9 mouse cellular contexts compared by ENCODE assay signal in genomic region chr19:8710057-8710456, GRCm38 (mm10). TPM values are rescaled to one million over a fixed set of nuclear protein-coding genes. Genes with fewer than 3 reads are reported as not detected.
DNase-seq lines count a peak whose midpoint lies in the region; ATAC-seq and TF ChIP-seq lines count a peak whose summit lies in the region.
"Had no signal": no experiment of that assay in that cellular context is flagged by ENCODE, and none has a peak within 500 bp of the region (broad histone marks: within the 10 kb centered on the region; RNA-seq: fewer than 3 reads in every experiment).

No protein-coding gene starts in this region.

- no peak overlapping the region for H3K9ac ChIP-seq in forebrain, postnatal 0 days
- H3K9ac ChIP-seq in forebrain, embryonic 12.5 days, result no peak overlapping the region
- H3K9ac ChIP-seq in midbrain, embryonic 14.5 days (replicated peaks; ENCODE audit: low read length), result no peak overlapping the region
- no peak overlapping the region for H3K9ac ChIP-seq in intestine, postnatal 0 days (ENCODE audit: low read depth, low read length)
- H3K9ac ChIP-seq in stomach, embryonic 15.5 days, result no peak overlapping the region

- H3K27ac ChIP-seq in forebrain, postnatal 0 days (ENCODE audit: low read depth, low read length), result no peak overlapping the region
- no peak overlapping the region for H3K27ac ChIP-seq in forebrain, embryonic 12.5 days
- H3K27ac ChIP-seq in midbrain, embryonic 14.5 days (replicated peaks; ENCODE audit: low read depth, low read length), result no peak overlapping the region
- no peak overlapping the region for H3K27ac ChIP-seq in midbrain, embryonic 10.5 days (replicated peaks)
- no peak overlapping the region; the same call in 1 of the 2 replicates for H3K27ac ChIP-seq in intestine, postnatal 0 days (ENCODE audit: low read depth, low read length)
- peak overlapping the region; percentile 48; the same call in 1 of the 2 replicates for H3K27ac ChIP-seq in stomach, embryonic 15.5 days

- H3K4me1 ChIP-seq in forebrain, postnatal 0 days (ENCODE audit: insufficient read depth), result peaks cover 13% of the 10 kb centered on the region
- H3K4me1 ChIP-seq in forebrain, embryonic 12.5 days, result peaks cover 27% of the 10 kb centered on the region
- H3K4me1 ChIP-seq in midbrain, embryonic 14.5 days (ENCODE audit: control insufficient read depth, insufficient read depth, low read length), result peaks cover 23% of the 10 kb centered on the region
- peaks cover 31% of the 10 kb centered on the region for H3K4me1 ChIP-seq in midbrain, embryonic 10.5 days
- no peaks in the 10 kb centered on the region for H3K4me1 ChIP-seq in intestine, postnatal 0 days (replicated peaks; ENCODE audit: control insufficient read depth, insufficient read depth, low read length)
- peaks cover 19% of the 10 kb centered on the region for H3K4me1 ChIP-seq in stomach, embryonic 15.5 days

- peaks cover 50% of the 10 kb centered on the region for H3K36me3 ChIP-seq in forebrain, postnatal 0 days (ENCODE audit: insufficient read depth)
- H3K36me3 ChIP-seq in forebrain, embryonic 12.5 days (replicated peaks), result peaks cover 51% of the 10 kb centered on the region
- H3K36me3 ChIP-seq in midbrain, embryonic 14.5 days (ENCODE audit: control insufficient read depth, insufficient read depth, low read length), result peaks cover 46% of the 10 kb centered on the region
- H3K36me3 ChIP-seq in midbrain, embryonic 10.5 days, result peaks cover 61% of the 10 kb centered on the region
- peaks cover 48% of the 10 kb centered on the region for H3K36me3 ChIP-seq in intestine, postnatal 0 days (ENCODE audit: control insufficient read depth, insufficient read depth)
- peaks cover 32% of the 10 kb centered on the region for H3K36me3 ChIP-seq in stomach, embryonic 15.5 days

- H3K9me3 ChIP-seq in forebrain, postnatal 0 days (ENCODE audit: low read length), result no peaks in the 10 kb centered on the region
- H3K9me3 ChIP-seq in forebrain, embryonic 12.5 days, result no peaks in the 10 kb centered on the region
- no peaks in the 10 kb centered on the region for H3K9me3 ChIP-seq in midbrain, embryonic 14.5 days (ENCODE audit: control insufficient read depth, low read length)
- no peaks in the 10 kb centered on the region for H3K9me3 ChIP-seq in midbrain, embryonic 10.5 days (replicated peaks)
- H3K9me3 ChIP-seq in intestine, postnatal 0 days (ENCODE audit: control insufficient read depth), result no peaks in the 10 kb centered on the region
- no peaks in the 10 kb centered on the region for H3K9me3 ChIP-seq in stomach, embryonic 15.5 days

- H3K27me3 ChIP-seq in forebrain, postnatal 0 days (ENCODE audit: insufficient read depth, low read length), result no peaks in the 10 kb centered on the region
- H3K27me3 ChIP-seq in forebrain, embryonic 12.5 days, result no peaks in the 10 kb centered on the region
- H3K27me3 ChIP-seq in midbrain, embryonic 14.5 days (ENCODE audit: control insufficient read depth, insufficient read depth, low read length), result no peaks in the 10 kb centered on the region
- H3K27me3 ChIP-seq in midbrain, embryonic 10.5 days (ENCODE audit: low read depth, poor library complexity, severe bottlenecking), result no peaks in the 10 kb centered on the region
- H3K27me3 ChIP-seq in intestine, postnatal 0 days (replicated peaks; ENCODE audit: control insufficient read depth, insufficient read depth, low read length), result no peaks in the 10 kb centered on the region
- H3K27me3 ChIP-seq in stomach, embryonic 15.5 days (replicated peaks), result no peaks in the 10 kb centered on the region

- DNase-seq in forebrain, postnatal 0 days, result peak; percentile 47
- peak; percentile 54 for DNase-seq in midbrain, embryonic 14.5 days
- DNase-seq in midbrain, embryonic 10.5 days (ENCODE audit: low spot score), result no peak
- DNase-seq in kidney, postnatal 14 days, result no peak
- DNase-seq in kidney, adult 11 months, result no peak
- DNase-seq: kidney, adult 2 months had no signal

- no peak overlapping the region for H3K4me3 ChIP-seq in forebrain, postnatal 0 days (ENCODE audit: low read depth, low read length)
- H3K4me3 ChIP-seq in forebrain, embryonic 12.5 days (replicated peaks), result no peak overlapping the region
- H3K4me3 ChIP-seq in midbrain, embryonic 14.5 days (replicated peaks; ENCODE audit: low read depth, low read length), result no peak overlapping the region
- no peak overlapping the region for H3K4me3 ChIP-seq in midbrain, embryonic 10.5 days
- H3K4me3 ChIP-seq in intestine, postnatal 0 days (ENCODE audit: low read depth, low read length), result no peak overlapping the region; the same call in 1 of the 2 replicates
- no peak overlapping the region for H3K4me3 ChIP-seq in stomach, embryonic 15.5 days (replicated peaks)

- no peak for ATAC-seq in forebrain, postnatal 0 days
- no peak for ATAC-seq in forebrain, embryonic 12.5 days (ENCODE audit: low FRiP score)
- no peak for ATAC-seq in midbrain, embryonic 14.5 days (ENCODE audit: low FRiP score, low TSS enrichment)
- no peak for ATAC-seq in intestine, postnatal 0 days
- ATAC-seq in stomach, embryonic 15.5 days (ENCODE audit: insufficient read depth, low FRiP score, low read depth), result no peak

- H3K4me2 ChIP-seq in forebrain, postnatal 0 days (ENCODE audit: low read depth), result no peak overlapping the region
- H3K4me2 ChIP-seq in forebrain, embryonic 12.5 days, result no peak overlapping the region
- H3K4me2 ChIP-seq in midbrain, embryonic 14.5 days (ENCODE audit: low read length), result no peak overlapping the region
- peak overlapping the region; percentile 69 for H3K4me2 ChIP-seq in intestine, postnatal 0 days (replicated peaks; ENCODE audit: low read depth)
- H3K4me2 ChIP-seq in stomach, embryonic 15.5 days, result no peak overlapping the region

- TF ChIP-seq CTCF in forebrain, postnatal 0 days (IDR thresholded peaks at IDR 0.05; ENCODE audit: low read depth), result no peak
- TF ChIP-seq CTCF in intestine, postnatal 0 days (IDR thresholded peaks at IDR 0.05; ENCODE audit: low read depth), result no peak

- 66% methylated on average over 2 of the region's 2 CpGs for WGBS in forebrain, postnatal 0 days
- 97% methylated on average over 2 of the region's 2 CpGs for WGBS in forebrain, embryonic 12.5 days
- 93% methylated on average over 2 of the region's 2 CpGs for WGBS in midbrain, embryonic 14.5 days
- WGBS in midbrain, embryonic 10.5 days, result 93% methylated on average over 2 of the region's 2 CpGs
- WGBS in intestine, postnatal 0 days, result 74% methylated on average over 2 of the region's 2 CpGs
- 79% methylated on average over 2 of the region's 2 CpGs for WGBS in stomach, embryonic 15.5 days

RNA-seq across cellular contexts. Expression of gene Slc3a2, which starts 13.1 kb away (rescaled TPM):
- 107 and 116 TPM in 2 replicates for total RNA-seq in forebrain, postnatal 0 days (2014; rRNA removed)
- polyA plus RNA-seq in forebrain, postnatal 0 days (2015; fragmentation: Nextera tagmentation; extraction: Ambion mirVana), result 247 and 256 TPM in 2 replicates
- polyA plus RNA-seq in forebrain, embryonic 12.5 days (2016; fragmentation: Nextera tagmentation; extraction: Ambion mirVana), result 140 and 143 TPM in 2 replicates
- 157 TPM in 2 replicates for polyA plus RNA-seq in midbrain, embryonic 14.5 days (2014; fragmentation: Nextera tagmentation; extraction: Ambion mirVana)
- 139 and 144 TPM in 2 replicates for polyA plus RNA-seq in midbrain, embryonic 10.5 days (2016; fragmentation: Nextera tagmentation; extraction: Ambion mirVana)
- 237 and 283 TPM in 2 replicates for polyA plus RNA-seq in intestine, postnatal 0 days (2015; fragmentation: Nextera tagmentation; extraction: Ambion mirVana)
- polyA plus RNA-seq in stomach, embryonic 15.5 days (2015; fragmentation: Nextera tagmentation; extraction: Ambion mirVana), result 111 and 122 TPM in 2 replicates

RNA-seq across cellular contexts. Expression of gene Wdr74, which starts 25.6 kb away (rescaled TPM):
- 74.1 and 85.9 TPM in 2 replicates for total RNA-seq in forebrain, postnatal 0 days (2014; rRNA removed)
- 98.7 and 113 TPM in 2 replicates for polyA plus RNA-seq in forebrain, postnatal 0 days (2015; fragmentation: Nextera tagmentation; extraction: Ambion mirVana)
- polyA plus RNA-seq in forebrain, embryonic 12.5 days (2016; fragmentation: Nextera tagmentation; extraction: Ambion mirVana), result 83.7 and 85.9 TPM in 2 replicates
- 89.1 and 95.7 TPM in 2 replicates for polyA plus RNA-seq in midbrain, embryonic 14.5 days (2014; fragmentation: Nextera tagmentation; extraction: Ambion mirVana)
- polyA plus RNA-seq in midbrain, embryonic 10.5 days (2016; fragmentation: Nextera tagmentation; extraction: Ambion mirVana), result 105 and 121 TPM in 2 replicates
- 32.8 and 33.4 TPM in 2 replicates for polyA plus RNA-seq in intestine, postnatal 0 days (2015; fragmentation: Nextera tagmentation; extraction: Ambion mirVana)
- 76.3 and 90.4 TPM in 2 replicates for polyA plus RNA-seq in stomach, embryonic 15.5 days (2015; fragmentation: Nextera tagmentation; extraction: Ambion mirVana)

RNA-seq across cellular contexts. Expression of gene 1700092M07Rik, which starts 30.5 kb away (rescaled TPM):
- total RNA-seq in forebrain, postnatal 0 days (2014; rRNA removed), result not detected in 2 replicates
- polyA plus RNA-seq in forebrain, postnatal 0 days (2015; fragmentation: Nextera tagmentation; extraction: Ambion mirVana), result 0.65 and 0.67 TPM in 2 replicates
- polyA plus RNA-seq in forebrain, embryonic 12.5 days (2016; fragmentation: Nextera tagmentation; extraction: Ambion mirVana), result 2.8 and 3.7 TPM in 2 replicates
- 0.97 and 1.1 TPM in 2 replicates for polyA plus RNA-seq in midbrain, embryonic 14.5 days (2014; fragmentation: Nextera tagmentation; extraction: Ambion mirVana)
- polyA plus RNA-seq in midbrain, embryonic 10.5 days (2016; fragmentation: Nextera tagmentation; extraction: Ambion mirVana), result 3.2 and 3.3 TPM in 2 replicates
- 0.50 and 0.56 TPM in 2 replicates for polyA plus RNA-seq in intestine, postnatal 0 days (2015; fragmentation: Nextera tagmentation; extraction: Ambion mirVana)
- 1.4 and 1.7 TPM in 2 replicates for polyA plus RNA-seq in stomach, embryonic 15.5 days (2015; fragmentation: Nextera tagmentation; extraction: Ambion mirVana)

RNA-seq across cellular contexts. Expression of gene Stx5a, which starts 31.2 kb away (rescaled TPM):
- 130 and 140 TPM in 2 replicates for total RNA-seq in forebrain, postnatal 0 days (2014; rRNA removed)
- 86.4 and 97.6 TPM in 2 replicates for polyA plus RNA-seq in forebrain, postnatal 0 days (2015; fragmentation: Nextera tagmentation; extraction: Ambion mirVana)
- polyA plus RNA-seq in forebrain, embryonic 12.5 days (2016; fragmentation: Nextera tagmentation; extraction: Ambion mirVana), result 108 and 114 TPM in 2 replicates
- polyA plus RNA-seq in midbrain, embryonic 14.5 days (2014; fragmentation: Nextera tagmentation; extraction: Ambion mirVana), result 102 and 110 TPM in 2 replicates
- polyA plus RNA-seq in midbrain, embryonic 10.5 days (2016; fragmentation: Nextera tagmentation; extraction: Ambion mirVana), result 94.9 and 103 TPM in 2 replicates
- polyA plus RNA-seq in intestine, postnatal 0 days (2015; fragmentation: Nextera tagmentation; extraction: Ambion mirVana), result 83.4 and 89.2 TPM in 2 replicates
- 132 and 134 TPM in 2 replicates for polyA plus RNA-seq in stomach, embryonic 15.5 days (2015; fragmentation: Nextera tagmentation; extraction: Ambion mirVana)

RNA-seq across cellular contexts. Expression of gene Chrm1, which starts 46.5 kb away (rescaled TPM):
- total RNA-seq in forebrain, postnatal 0 days (2014; rRNA removed), result 17.0 and 17.5 TPM in 2 replicates
- 12.4 and 14.9 TPM in 2 replicates for polyA plus RNA-seq in forebrain, postnatal 0 days (2015; fragmentation: Nextera tagmentation; extraction: Ambion mirVana)
- polyA plus RNA-seq in forebrain, embryonic 12.5 days (2016; fragmentation: Nextera tagmentation; extraction: Ambion mirVana), result 0.10 and 0.27 TPM in 2 replicates
- 0.19 and 0.45 TPM in 2 replicates for polyA plus RNA-seq in midbrain, embryonic 14.5 days (2014; fragmentation: Nextera tagmentation; extraction: Ambion mirVana)
- not detected in 2 replicates for polyA plus RNA-seq in midbrain, embryonic 10.5 days (2016; fragmentation: Nextera tagmentation; extraction: Ambion mirVana)
- 0.78 and 0.98 TPM in 2 replicates for polyA plus RNA-seq in intestine, postnatal 0 days (2015; fragmentation: Nextera tagmentation; extraction: Ambion mirVana)
- polyA plus RNA-seq in stomach, embryonic 15.5 days (2015; fragmentation: Nextera tagmentation; extraction: Ambion mirVana), result 0.88 and 0.98 TPM in 2 replicates

Comparison
In these comparisons a context has a peak if more than half of its experiments do, and no peak if none do; other contexts are left out.
1. DNase-seq: peak in forebrain, postnatal 0 days (single experiment) and midbrain, embryonic 14.5 days (single experiment); none in midbrain, embryonic 10.5 days (single experiment), kidney, postnatal 14 days (single experiment) and kidney, adult 11 months (single experiment).